Mouse (Mus musculus) layer of hippocampus, adult 18-20 months (tissue): ENCODE data around the gene Ddias. TPM values are rescaled to one million over a fixed set of nuclear protein-coding genes. Genes with fewer than 3 reads are reported as not detected.
A peak's percentile ranks its signal among the peaks of the same experiment; 100 is the strongest.
"Not testable (repeated sequence)": the region's sequence is repeated elsewhere in the genome, so short reads cannot be mapped to it uniquely, and the experiment has no call there.

Experiments
- DNase-seq, 2 experiments: peaks; one replicate each; pipeline ENCODE4 v3.0.0; 2022; ENCODE audit warnings: low spot score in 2 of 2
- long read RNA-seq: library from polyadenylated mRNA; stranded (forward); transcript quantifications from one replicate; pipeline ENCODE4 v2.0.0, GENCODE M21; 2021
- total RNA-seq, 2 experiments: library from RNA; stranded (reverse); gene quantifications; 2 replicates each; pipeline ENCODE4 v1.2.3; 2021

Ddias gene
- under 1 TPM; 0.33 to 0.62 TPM for total RNA-seq
- long read RNA-seq, partial matches to known transcripts = 0 of 1 reads
- long read RNA-seq, other reads (novel, unspliced or antisense) = 0 of 1 reads

DNA sequence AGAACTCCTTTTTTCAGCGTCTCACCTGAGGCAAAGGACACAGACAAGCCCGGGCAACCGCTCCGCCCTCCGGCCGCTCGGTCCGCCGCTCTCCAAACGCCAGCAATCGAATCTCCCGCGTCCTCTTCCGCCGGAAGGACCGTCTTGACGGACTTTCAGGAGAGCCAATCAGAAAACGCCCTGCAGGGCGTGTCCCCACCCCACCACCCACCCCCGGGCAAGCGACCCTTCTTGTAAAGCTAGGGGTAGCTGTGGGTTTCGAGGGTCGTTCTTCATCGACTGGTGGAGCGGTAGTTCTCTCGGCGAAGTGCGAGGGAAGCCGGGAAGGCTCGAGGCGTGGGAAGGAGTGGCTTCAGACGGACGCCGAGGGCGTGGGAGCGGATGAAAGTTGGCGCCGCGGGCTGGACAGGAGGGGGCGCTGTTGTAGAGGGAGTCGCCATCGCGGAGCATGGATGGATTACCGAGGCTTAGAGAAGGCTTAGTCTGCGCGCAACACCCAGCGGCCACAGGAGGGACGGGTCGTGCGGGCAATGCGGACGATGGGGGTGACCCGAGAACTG is at the start of gene Ddias, which contains the start of gene Prcp:
Gene Ddias, minus strand, starts transcription at position 132 of the 560 bp plus-strand sequence.
Gene Prcp, plus strand, starts transcription at position 355 of the 560 bp plus-strand sequence.
- DNase-seq = peak; percentile 84 to 93

DNA sequence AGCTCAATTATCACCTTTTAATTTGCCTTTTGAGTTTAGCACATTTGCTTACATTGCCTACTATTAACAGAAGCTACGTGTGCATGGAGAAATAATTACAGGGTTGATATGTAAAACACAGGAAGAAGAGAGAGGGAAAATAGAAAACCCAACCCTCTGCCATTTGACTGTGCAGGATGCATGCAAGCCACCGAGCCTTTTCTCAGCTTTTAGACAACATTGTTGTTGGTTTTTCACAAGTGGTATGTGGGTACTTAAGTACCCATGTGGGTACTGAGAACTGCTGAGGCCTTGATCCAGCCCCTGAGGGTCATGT is 46.8 kb upstream of the Ddias start:
- DNase-seq = no peak

DNA sequence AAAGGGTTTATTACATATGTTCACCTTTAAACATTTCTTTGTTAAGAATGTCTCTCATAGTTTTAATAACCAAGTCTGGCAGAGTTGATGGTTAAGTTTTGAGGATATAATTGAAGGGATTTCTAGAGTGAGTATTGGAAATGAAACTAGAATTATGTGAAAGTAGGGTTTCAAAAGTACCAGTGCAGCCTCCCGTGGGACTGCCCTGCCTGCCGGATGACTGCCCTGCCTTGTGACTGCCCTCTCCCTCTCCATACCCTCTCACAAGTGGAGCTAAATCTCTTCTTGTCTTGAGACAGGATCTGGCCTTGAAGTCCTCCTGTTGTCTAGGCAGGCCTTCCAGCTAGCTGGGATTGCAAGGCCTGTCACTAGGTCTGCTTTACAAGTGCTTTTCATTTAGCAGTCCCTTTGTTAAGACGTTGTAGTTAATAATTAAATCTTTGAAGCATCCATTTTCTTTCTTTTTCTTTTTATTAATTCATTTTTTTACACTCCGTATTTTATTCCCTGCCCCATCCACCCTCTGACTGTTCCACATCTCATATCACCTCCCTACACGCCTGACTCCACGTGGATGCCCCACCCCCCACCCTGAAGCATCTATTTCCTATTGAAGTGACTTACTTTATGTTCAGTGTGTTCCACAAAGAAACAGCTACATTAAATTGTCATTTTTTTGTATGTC is 46.3 kb upstream of the Ddias start:
- DNase-seq = no peak

DNA sequence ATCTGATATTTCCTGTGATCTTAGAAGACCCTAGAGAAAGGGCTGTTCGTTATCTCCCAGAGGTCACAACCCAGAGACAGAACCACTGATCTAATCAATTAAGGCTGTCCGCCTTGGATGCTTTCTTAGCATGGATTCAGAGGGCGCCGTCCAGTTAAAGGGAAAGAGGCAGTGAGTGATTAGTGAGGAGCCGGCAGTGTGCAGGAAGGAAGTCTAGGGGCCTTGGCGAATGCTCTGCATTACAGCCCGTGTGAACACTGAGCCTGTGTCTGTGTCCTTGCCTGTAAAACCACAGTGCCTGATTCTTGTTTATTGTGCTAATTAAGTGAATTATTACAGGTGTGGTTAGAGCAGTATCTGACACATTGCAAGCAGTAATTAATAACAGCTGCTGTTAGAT is 30.2 kb upstream of the Ddias start:
- DNase-seq = not testable (repeated sequence)

DNA sequence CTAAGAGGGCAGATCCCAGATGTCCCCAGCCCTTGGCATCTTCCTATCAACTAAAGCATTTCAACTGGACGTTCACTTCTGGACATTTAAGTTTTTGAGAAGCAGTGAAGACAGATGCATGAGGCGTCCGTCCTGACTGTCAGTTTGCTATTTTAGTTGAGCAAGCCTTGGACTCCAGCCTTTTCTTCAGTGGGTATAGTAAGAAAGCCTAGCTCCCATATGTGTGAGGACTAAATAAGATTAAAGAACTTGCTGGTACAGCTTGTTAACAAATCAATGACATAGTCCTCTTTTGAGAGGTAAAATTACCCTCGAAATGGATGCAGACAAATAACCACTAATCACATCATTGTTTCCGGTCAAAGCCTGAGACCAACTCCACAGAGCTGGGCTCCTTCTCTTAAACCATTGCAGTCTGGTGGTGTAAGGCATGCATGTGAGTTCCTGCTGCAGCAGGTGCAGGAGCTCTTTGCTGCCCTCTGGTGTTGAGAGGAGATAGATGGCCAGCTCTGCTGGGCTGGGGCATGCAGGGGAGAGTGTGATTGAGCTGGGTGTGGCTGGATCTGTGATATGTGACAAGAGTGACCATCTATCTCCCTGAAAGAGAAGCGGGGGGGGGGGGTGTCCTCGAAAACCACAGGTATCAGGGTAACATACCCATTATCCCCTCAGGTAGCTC is 29.5 kb upstream of the Ddias start:
- DNase-seq = peak; percentile 35 to 76

DNA sequence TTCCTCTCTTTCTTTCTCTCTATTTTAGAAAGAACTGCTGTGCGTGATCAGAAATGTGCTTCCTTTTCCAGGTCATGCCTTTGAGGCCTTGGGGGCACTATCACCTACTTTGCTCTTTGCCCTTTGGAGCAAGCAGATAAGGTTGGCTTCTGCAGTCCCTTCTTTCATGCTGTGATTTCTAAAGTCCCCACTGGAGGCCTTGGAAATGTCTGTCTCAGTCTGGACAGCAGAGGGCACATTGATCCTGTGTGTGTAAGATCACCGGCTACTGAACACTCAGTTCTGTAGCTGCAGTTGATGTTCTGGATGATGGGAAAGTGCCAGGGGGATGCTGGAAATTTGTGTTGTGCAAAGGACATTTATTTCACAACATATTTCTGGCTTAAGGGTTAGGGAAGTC is 23.0 kb upstream of the Ddias start:
- peak in 1 of 2 experiments; percentile 23 for DNase-seq

DNA sequence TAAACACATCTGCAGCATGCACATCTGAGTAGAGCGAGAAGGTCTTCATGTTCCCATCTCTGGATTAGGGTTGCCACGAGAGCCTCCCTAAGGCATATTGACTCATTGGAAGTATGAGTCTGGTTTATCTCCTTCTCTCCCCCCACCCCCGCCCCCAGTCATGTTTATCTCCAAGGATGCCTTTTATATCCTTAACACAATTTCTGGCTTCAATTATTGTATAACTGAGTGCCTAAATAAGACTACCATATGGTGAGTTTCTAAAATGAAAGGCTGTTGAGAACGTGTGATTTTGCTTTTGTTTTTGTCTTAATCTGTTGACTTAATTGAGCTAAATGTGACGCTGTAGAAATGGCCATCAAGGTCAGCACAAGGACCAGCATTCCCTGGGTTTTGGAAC is 22.0 kb upstream of the Ddias start:
- DNase-seq = no peak

DNA sequence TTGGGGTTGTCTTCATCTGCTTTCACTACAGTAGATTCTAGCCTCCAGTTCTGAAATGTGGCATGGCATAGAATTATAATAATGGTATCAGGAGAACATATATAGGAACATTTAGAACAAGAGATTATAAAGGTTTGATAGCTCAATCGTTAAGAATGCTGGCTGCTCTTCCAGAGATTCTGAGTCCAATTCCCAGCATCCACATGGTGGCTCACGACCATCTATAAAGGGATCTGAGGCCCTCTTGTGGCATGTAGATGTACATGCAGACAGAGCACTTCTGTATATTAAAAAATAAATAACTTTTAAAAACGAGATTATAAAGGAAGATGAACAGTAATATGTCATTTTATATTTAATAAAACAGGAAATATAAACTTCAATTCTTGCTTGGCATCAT is 19.4 kb upstream of the Ddias start:
- DNase-seq = no peak

DNA sequence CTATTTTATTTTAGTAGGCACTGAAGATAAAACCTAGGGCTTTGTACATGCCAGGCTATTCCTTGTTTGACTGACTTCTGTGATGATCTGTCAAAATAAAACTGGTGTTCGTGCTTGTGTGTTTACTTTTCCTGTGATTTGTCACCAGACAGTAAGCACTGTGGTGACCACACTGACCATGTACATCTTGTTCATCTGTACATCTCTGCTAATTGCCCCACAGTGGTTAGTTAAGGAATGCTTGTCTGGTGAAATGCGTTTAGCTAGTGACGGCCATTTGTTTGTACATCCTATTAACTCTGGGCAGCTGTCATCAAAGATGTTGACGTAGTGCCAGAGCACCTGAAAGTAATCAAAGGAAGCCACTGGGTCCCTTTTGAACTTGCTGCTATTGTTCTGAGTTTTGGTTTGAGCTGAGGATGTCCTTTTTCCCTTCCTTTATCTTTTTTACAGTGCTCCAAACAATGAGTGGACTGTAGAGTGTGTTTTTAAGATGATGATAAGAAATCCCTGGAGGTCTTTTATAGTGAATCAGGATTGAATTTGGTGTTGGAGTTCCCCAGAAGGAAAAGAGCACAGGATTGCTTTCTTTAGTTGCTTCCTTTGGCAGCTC is 16.7 kb upstream of the Ddias start:
- DNase-seq = no peak

DNA sequence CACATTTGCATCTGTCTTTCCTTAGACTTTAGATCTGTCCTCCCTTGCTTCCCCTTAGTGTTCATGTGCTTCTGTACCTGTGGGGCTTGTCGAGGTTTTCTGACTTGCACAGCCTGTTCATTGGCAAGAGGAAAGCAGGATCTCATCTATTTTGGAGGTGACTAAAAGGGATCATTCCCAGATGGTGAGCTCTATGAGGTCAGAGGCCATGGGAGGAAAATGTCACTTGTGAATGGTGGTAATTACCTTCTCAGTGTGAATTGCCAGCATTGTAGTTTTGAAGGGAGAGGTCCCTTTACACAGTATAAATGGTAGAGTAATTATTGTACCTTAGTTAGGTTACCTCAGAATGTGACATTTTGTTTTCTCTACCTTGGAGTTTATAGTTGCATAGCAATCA is 16.2 kb upstream of the Ddias start:
- no peak for DNase-seq

DNA sequence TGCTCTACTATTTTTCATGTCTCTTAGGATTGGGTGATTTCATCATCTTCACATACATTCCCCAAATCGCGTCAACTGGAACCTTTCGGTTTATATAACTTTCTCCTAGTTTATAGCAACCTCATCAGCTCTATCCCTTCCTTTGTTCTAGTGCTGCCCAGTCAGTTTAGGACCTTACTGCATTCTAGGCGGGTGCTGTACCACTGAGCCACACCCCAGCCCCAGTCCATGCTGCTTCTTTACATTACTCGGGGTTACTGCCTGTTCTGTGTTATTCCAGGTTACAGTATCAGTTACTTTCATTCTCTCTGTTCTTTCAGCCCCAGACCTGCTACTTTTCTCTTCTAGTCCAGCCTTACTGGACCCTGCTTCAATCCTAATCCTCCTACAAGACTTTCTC is 13.2 kb upstream of the Ddias start:
- DNase-seq = no peak

DNA sequence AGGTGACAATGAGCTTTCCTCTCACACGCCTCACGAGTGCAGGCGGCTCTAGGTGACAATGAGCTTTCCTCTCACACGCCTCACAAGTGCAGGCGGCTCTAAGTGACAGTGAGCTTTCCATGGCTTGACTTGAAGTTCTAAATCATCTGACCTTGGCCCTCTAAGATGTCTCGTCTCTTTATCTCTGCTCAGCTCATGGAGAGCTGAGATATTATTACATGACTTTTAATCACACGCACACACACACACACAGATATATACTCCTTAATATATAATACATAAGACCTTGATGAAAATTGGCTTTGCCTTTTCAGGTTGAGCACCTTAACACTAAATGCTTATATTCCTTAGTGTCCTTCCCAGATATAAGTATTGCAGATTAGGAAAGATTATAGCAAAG is 12.8 kb upstream of the Ddias start:
- DNase-seq = no peak

DNA sequence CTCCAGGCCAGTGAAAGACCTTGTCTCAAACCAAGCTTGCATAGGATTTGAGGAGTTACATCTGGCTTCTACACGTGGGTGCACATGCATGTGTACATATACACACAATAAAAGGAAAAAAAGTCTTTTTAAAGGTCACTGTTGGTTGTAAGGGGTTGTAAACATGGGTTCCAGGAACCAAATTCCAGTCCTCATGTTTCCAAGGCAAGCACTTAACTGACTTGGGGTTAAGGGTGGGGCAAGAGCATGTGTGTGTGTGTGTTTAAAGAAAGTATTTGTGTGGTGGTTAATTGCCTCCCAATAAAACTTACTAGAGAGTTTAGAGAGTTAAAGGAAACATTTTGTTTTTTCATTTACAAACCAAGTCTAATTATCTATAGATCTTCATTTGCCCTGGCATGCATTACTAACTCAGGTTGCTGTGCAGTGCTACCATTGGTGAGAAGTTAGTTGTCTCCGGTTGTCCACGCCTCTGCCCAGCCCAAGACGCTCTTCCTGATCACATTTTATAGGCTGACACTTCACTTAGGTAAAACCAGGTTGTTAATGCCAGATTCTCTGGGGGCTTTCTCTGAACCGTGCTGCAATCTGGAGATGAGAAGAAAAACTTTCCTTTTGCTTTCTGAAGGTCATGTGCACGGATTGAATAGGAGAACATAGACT is 11.1 kb upstream of the Ddias start:
- DNase-seq = no peak

DNA sequence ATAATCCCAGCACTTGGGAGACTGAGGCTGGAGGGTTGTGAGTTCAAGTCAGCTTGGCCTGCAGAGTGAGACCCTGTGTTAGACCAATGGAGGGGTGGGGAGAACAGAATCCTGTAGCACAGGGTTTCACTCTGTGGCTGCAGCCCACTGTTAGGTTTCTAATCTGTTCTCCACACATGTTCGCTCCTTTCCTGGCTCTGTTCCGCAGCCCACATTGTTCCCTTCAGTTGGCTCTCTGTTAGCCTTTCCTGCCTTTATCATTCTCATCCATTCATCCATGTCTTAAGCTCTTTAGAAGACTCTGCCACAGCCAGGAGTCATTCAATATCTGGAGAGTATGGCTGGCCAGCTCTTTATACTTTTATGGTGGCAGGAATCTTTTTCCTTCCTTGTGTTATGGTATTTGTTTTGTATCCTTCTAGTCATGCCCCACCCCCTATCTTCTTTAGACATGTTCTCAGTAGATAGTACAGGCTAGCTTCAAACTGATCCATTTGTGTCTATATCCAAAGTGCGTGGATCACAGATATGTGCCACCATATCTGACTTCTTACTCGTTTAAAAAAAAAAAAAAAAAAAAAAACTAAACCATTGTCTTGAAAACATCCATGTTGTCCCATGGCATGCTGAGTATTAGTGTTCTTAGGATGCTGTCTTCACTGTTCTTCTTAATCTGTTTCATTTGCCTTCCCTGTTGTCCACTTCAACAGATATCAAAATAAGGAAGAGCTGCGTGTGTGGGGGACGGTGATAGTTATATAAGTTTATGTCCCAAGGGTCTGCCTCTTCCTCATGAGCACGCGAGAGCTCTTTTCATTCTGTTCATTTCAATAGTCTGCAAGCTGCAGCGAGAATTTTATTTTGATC is 10.0 kb upstream of the Ddias start:
- DNase-seq = peak in 1 of 2 experiments; percentile 33

DNA sequence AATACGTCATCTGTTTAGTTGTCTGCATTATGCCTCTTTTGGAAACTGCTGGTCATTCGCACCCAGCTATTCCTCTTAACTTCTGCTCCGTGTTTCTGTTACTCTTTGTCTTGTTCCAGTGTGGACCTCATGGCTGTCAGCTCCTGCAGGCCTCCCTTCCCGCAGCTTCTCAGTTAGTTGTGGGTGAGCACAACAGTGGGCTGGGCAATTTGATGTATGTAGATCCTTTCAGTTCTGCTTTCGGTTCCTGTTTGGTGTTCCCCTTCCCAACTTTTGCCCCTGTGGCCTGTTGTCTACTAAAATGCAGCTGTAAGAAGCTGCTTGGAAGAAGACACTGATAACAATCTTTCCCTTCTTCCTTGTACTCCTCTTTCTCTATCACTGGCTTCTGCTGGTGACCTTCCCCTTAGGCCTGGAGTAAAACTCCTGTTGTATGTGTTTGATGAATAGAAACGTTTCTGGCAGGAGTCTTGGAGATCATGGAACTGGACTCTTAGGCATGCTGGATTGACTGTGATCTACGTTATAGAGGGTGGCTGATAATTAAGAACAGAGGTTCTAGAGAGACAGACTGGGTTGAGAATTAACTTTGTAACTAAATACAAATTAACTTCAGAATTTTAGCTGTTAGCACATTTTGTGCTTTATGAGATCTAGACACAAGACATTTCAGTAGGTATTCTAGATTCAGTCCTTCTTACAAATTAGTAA is 4.7 kb upstream of the Ddias start:
- DNase-seq = no peak

DNA sequence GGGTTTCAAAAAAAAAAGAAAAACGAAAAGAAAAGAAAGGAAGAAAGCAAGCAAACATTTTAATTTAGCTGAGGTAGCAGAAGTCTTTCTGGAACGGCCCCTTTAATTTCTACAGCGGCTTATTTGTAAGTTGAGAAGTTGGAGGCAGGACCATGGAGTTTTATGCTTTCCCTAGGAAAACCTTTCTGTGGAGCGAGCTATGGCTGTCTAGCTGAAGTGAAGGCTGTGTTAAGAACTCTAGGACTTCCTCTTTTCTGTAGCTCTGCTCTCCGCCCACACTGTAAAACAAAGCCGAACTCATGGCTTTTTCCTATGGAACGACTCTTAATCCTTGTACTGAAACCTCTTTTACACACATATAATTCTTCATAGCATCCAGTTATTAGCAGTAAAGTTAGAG is 2.5 kb upstream of the Ddias start:
- DNase-seq = no peak

DNA sequence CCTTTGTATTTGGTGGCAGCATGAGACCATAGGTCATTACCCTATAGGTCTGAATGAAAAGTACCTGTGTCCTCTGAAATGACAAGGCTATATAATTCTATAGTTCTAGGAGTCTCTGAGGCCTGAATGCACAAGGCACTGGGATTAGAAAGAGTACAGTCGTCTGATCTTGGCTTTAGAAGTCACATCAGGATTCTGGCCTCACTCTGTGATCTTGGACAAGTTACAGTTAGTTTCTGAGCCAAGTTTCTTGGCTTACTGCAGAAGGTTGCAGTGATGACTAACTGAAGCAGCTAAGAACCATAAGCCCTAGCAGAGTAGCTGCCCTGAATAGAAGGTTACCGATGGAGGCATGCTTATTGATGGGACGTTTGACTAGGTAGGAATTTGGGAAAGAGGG is 2.0 kb upstream of the Ddias start:
- DNase-seq = no peak

DNA sequence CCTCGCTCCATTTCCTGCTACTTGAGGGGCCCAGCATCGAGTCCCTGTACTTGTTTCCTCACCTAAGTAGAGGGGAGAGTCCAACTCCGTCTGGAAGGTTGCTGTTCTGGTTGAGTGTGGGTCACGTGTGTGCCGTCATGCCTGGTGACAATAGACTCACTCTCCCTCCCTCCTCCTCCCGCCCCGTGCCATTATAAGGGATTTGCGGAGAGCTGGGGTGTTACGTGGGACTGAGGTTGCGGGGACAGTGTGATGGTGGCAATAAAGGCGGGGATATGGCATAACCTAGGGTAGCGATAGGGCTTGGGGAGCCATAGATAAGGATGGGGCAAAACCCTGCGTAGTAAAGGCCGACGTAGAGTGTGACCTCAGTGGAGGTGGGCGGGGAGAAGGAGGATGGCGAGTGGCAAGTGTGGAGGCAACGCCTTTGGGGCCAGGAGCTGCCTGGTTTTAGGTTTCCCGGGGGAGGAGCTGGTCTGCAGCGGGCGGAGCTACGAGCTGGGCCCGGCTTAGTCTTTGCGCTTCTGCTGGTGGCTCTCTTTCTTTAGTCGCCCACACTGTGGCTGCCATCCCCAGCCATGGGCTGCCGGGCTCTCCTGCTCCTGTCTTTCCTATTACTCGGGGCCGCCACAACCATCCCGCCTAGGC is 838 bp upstream of the Ddias start:
- peak; percentile 84 to 90 for DNase-seq

DNA sequence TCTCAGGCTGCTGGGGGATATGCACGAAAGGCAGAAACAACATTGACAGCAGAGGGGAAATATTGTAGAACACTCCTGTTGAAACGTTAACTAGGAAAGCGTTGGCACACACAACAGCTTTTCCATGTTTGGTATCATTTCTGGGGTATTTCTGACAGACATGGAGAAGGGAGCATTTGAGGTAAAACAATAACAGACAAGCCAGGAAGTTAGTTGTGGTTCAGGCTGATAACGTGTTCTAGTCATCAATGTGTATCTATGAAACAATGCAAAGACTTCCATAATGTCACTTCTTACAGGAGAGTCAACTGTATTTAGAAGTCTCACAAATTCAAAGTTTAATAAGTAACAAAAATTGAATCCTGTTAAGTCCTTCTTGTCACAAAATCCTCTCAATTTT is 2.5 kb downstream of the Ddias start:
- DNase-seq = no peak

DNA sequence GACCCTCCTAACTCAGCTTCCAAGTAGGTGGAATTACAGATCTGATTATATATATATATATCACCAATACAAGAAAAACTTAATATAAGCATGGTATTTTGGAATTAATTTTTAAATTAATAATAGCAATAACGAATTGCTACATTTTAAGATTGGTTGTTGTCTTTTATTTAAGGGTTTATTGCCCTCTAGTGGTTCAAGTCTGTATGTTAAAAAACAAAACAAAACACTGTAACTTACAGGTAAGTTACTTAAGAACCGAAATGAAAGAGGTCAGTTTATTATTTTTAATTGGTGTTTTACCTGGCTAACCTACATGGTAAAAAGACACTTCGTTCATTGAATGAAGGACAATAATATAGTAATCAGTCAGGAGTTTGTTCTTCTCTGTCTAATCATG is 3.9 kb downstream of the Ddias start:
- no peak for DNase-seq
